Mouse (Mus musculus) layer of hippocampus, postnatal 36 days (tissue): ENCODE data around the gene Zbtb49. TPM values are rescaled to one million over a fixed set of nuclear protein-coding genes. Genes with fewer than 3 reads are reported as not detected.

Experiments used
- DNase-seq, 2 experiments: peaks; one replicate each; pipeline ENCODE4 v3.0.0; 2022
- total RNA-seq, 2 experiments: library from RNA; stranded (reverse); gene quantifications; 2 replicates each; pipeline ENCODE4 v1.2.3; 2021

The Zbtb49 gene
- 10 to 100 TPM; 19.0 to 20.0 TPM for total RNA-seq

DNA sequence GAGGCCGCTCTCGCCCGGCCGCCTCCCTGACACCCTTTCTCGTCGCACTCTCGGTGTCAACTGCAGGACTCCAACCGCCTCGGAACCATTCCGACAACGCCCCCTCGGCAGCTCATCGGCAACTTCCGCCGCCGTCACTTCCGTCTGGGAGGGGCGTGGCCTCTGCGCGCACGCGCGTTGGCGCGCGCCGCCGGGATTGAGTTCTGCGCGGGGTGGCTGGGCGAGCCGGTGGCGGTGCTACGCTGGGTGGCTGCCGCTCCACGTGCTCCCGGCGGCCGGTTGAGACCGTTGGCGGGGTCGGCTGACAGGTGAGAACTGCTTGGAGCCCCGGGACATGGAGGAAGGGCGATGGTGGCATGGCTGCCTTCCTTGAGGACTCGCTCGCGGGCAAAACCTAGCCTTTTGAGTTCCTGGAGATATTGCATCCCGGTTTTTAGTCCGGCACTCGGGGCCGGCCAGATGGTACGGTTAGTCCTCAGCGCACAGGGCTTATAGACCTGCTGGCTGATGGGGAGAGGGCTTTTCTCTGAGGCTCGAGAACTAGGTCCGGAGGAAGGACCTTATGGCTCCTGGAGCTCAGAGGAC, at the start of gene Zbtb49, which contains the start of gene Lyar:
Gene Zbtb49 (minus strand): TSS at position 130 of the 585 bp plus-strand sequence.
Gene Lyar (plus strand): TSS at position 143 of the 585 bp plus-strand sequence.
- DNase-seq, result peak; percentile 94 to 96

DNA sequence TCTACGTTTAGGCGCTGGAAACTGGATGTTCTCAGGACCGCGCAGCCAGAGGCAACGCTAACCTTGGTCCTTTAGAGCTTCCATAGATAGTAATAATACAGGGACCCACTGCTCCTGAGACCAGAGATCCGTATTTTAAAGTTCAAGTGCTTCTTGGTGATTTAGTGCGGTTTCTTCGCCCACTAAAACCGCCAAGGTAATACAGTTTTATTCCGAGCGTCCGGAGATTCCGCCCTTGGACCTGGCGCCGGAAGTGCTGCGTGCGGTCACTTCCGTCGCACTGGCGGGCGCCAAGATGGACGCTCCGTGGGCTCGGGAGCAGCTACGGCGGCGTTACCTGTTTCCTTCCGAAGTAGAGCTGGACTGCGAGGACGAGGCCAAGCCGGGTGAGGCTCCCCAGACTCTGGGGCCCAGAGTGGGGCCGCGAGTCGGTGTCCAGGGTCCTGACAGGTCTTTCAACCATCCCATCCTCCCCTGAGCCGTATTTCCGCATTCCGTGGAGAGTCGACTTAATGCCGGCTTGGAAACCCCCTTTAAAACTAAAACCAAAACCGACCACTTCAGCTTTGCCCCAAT, 39.9 kb upstream of the Zbtb49 start, which contains the start of gene Tmem128:
Gene Tmem128 (plus strand): TSS at position 79 of the 576 bp plus-strand sequence.
- peak; percentile 70 to 72 for DNase-seq

DNA sequence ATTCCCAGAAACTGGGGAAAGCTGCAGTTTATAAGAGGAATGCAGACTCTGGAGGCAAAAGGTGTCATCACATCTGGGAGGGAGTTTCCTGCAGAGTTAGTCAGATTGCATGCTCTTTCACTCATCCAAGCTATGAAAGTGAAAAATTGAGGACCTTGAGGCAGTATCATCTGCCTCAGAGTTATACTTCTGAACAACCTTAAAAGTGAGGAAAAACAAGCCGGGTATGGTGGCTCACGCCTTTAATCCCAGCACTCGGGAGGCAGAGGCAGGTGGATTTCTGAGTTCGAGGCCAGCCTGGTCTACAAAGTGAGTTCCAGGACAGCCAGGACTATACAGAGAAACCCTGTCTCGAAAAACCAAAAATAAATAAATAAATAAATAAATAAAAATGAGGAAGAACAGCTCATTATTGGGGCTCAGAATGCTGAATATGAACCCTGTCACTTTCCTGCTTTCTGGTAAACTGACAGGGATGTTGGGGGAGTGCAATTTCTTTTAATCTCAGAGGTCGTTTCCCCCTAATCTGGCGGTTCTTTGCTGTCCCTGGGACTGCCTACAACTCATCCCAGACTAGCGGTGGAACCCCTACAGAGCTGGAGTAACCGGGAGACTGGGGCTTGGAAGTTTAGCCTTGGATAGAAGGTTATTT, 39.3 kb upstream of the Zbtb49 start:
- DNase-seq, result no peak

DNA sequence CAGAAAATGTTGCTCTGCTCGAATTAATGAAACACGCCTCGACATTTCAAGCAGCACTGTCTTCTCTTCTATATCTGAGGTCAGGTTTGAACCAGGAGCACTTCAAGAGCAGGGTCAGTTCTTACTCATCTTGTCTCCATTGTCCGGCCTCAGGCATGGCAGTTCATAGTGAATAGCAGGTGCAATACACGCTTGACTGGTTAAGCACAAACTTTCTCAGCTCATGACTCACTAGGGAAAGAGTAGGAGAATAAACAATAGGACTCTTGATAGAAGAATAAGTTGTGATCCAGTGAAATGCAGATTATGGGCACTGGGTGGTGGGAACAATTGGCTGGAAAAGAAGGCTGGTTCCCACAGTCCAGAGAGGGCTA, 38.5 kb upstream of the Zbtb49 start:
- DNase-seq, result no peak

DNA sequence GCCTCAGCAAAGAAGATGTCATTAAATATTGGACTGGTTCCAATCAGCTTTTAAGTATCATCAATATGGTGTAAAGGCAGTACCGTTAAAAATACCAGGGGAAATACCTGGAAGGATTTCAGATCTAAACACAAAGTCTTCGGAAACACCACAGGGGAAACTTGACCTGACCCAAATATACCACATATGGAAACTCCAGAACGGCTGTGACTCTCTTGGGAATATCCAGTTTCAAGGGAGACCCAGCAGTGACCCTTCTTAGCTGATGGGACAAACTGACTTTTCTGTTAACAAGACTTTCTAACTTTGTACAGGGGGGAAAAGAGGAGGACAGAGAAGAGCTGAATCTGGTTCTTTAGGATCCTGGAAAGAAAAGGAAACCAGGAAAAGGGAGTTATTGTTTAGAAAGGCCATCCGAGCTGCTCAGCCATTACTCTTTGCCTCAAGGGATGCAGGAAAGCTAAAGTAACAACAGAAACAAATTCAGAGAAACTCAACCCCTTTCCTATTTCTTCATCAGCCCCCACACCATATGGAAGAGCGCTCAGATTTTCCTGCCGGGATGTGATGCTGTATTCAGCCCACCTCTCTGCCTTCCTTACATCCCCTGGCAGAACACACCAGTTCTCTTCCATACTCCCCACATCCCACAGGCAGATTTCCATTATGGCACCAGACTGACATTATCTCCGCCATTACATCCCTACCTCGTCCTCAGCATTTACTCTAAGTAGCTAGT, 37.9 kb upstream of the Zbtb49 start:
- DNase-seq, result no peak

DNA sequence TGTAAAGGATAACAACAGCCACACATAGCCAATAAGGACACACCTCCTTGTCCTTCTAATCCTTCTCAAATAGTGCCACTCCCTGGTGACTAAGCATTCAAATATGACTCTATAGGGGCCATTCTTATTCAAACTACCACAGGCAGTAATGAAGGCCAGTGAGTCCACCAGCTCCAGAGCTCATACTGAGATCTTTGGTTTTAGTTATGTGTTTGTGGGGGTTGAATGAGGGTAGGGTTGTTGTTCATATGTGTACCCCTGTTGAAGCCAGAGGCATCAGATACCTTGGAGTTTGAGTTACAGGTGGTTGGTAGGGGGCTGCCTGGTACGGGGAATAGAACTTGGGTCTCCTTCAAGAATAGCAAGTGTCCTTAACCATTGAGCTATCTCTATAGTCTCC, 36.3 kb upstream of the Zbtb49 start:
- DNase-seq, result no peak

DNA sequence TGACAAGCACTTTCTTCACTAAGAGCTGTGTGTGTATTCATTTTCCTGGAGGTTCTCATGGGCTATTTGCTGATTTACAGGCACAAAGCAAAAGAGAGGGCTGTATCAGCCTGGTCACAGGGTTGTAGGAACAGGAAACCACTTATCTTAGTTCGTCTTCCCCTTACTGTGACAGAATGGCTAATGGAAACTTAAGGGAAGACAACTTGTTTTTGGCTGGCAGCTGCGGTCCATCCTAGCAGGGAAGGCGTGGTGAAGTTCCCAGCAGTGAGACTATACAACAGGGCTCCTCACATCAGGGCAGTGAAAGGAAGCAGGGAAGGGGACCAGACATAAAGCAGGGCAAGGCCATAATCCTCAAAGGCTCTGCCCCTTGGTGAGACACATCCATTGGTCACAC, 35.4 kb upstream of the Zbtb49 start:
- DNase-seq, result no peak

DNA sequence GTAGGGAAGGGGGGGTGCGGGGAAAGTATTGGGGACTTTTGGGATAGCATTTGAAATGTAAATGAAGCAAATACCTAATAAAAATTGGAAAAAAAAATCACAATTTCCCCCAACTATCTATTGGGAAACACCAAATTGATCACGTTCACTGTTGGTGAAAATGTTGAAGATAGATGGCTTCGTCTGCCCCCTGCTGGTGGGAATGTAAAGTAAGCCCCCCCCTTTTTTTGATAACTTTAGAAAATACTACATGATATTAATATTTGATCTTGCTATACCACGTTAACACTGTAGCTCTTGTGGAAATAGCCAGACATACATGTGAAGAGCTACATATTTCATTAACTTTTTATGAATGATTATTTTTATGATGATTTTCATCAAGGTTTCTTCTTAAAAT, 34.9 kb upstream of the Zbtb49 start:
- DNase-seq, result no peak

DNA sequence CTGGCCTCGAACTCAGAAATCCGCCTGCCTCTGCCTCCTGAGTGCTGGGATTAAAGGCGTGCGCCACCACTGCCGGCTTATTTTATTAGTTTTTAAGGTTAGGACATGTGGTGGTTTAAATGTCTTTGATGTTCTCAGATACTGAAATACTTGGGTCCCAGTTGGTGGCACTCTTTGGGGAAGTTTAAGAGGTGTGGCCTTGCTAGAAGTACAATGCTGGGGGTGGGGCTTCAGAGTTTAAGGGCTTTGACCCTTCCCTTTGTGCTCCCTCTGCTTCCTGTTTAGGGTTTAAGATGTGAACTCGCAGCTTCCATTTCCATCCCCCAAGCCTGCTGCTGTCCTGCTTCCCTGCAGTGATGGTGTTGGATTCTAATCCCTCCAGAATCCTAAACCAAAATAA, 21.7 kb upstream of the Zbtb49 start:
- DNase-seq, result no peak

DNA sequence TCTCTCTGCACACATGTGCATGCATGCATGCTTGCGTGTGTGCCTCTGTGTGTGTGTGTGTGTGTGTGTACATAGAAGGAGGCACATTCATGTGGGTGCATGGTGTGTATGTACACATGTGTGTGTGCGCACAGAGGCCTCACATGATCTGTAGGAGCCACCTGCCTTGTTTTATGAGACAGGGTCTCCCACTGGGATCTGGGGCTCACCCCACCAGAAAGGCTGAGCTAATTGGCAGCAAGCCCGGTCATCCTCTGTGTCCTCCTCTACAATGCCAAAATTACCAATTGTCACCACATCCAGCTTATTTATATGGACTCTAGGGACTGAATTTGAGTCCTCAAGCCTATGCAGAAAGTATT, 21.2 kb upstream of the Zbtb49 start:
- no peak for DNase-seq

DNA sequence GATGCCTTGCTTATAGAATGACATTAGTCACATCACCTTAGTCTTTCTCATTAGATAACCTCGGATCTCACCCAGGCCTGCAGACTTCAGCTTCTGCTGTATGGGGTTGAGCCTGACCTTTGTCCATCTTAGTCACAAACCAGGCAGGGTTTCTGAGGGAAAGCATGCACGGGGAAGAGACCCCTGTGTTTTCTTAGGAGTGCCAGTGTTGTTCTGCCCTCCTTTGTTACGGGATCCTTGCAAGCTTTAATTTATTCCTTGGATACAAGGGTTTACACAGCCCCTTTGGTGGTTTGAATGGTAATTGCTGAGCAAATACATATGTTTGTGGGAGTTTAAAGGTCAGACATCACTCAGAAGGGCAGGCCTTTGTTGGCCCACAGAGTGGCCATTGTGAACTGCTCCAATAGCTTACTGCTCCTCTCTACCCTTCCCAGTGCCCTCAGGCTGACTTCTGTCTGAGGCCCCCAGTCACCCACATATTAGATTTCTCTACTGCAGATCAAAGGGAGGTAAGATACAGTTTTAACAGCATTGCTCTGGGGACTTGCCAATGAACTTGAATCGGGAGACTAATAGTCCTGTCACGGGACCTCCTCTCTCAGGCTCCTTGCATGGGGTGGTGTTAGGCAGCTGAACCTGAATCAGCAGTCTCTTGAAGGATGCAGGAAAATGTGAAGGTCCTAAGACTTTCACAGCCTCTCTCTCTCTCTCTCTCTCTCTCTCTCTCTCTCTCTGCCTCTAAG, 20.6 kb upstream of the Zbtb49 start:
- DNase-seq, result no peak

DNA sequence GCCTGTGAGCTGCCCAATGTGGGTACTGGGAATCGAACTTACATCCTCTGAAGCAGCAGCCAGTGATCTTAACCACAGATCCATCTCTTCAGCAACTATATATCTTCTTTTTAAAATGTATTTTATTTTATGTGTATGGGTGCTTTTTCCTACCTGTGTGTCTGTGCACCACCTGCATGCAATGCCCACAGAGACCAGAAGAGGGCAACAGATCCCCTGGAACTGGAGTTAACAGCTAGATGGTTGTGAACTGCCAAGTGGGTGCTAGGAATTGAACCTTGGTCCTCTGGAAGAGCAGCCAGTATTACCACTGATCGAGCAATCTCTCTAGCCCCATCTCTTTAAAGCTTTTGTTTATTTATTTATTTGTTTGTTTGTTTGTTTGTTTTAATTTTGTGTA, 16.4 kb upstream of the Zbtb49 start:
- DNase-seq, result no peak

DNA sequence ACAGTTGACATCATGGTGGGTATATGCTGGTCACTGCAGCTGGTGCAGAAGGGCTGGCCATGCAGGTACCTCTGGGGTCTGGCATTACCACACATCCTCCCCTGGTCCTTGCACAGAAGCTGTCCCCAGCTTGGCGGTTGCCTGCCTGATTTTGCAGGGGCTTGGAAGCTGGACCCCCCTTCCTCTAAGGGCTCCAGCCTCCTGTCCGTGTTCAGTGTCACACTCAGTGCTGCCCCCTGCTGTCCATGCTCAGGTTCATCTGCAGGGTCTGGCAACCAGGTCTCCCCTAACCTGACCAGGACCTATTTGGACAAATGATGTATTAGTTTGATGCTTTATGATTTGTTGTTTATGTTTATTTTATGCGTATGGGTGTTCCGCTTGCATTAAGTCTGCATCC, 15.2 kb upstream of the Zbtb49 start:
- DNase-seq, result peak; percentile 21 to 28

DNA sequence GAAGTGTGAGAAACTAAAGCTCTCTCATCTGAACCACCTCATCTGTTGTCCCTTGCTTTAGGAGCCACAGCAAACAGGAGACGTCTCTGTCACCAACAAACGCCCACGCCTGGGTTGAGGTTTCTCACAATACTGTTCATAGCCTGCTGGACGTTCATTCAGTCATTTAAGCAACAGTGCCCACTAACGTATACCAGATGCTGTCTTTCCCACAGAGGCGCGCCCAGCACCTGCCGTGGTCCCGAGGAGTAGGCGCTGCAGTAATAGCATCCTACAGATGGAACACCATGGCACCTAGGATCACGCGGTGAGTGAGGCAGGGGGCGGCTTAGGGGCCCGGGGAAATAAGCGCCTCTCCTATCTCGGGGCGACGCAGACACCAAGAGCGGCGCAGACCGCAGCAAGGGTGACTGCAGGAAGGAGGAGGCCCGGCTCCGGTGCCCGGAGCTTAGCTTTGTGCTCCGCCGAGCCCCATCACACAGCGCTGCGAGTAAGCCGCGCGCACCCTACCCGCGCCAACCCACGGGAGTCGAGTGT, 418 bp downstream of the Zbtb49 start:
- DNase-seq, result peak in 1 of 2 experiments; percentile 23

DNA sequence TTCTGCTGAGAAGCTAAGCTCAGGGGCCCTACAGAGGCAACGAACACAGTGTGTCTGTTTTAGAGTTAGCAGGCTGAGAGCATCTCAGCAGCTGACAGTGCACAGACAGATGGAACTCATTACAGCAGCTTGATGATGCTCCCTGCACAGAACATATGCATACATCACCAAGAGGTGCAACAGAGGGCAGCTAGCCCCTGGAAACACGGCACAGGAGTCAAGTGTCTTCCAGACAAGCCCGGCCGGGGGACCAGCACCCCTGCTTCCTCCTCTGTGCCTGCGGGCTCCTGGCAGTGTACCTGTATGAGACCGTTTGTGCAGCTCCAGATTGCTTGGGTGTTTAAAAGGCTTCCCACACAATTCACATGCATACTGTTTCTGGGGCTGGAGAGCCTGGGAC, 7.2 kb downstream of the Zbtb49 start:
- peak; percentile 27 to 66 for DNase-seq

DNA sequence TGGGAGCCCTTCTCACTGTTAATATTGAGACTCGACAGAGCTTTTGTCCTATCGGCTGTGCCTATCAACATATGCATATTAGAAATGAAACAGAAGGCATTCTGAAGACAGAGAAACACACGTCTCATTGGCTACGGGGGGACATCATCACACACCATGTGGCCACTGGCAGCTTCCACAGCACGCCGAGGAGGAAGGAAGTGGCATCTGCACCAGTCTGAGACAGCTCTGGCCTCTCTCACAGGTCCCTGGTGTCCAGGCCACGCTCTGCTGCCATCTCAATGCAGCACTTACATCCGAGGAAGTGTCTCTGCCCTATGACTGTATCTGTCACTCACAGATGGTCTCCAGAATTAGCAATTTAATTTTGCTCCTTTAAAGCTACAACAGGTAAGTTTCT, 8.6 kb downstream of the Zbtb49 start:
- no peak for DNase-seq

DNA sequence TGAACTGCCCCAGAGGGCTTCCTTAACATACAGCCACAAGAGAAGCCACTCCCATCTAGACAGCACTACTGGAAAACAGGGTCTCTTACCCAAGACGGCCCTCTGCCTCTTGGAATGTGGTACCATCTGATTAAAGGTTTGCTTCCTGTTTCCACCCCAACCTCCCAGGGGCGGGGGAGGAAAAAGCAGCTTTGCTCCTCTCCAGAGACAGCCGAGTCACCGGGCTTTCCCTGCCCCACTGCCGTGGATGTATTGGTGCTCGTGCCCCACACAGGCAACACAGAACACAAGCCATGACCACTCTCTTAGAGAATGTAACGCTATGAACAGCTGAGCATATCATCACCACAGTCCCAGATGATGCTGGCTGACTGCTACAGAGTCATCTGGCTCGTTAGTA, 11.3 kb downstream of the Zbtb49 start:
- DNase-seq, result no peak

DNA sequence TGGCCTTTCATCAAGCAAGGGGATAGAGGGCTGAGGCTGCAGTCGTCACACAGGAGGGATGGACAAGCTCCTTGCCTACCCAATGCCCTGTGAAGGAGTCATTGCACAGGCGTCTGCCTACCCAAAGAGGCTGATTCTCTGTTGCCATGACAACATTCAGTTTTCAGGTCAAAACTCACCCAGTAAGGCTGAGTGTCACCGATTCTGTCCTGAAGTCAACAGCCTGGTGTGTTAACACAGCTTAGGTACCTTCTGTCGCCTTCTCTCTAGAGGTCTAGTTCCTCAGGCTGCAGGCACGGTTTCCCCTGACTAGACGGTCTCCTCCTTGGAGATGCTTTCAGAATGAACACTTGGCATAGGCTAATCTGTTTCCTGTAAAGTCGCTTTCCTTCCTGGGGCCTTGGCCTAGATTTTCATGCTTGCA, 14.9 kb downstream of the Zbtb49 start:
- DNase-seq, result no peak

DNA sequence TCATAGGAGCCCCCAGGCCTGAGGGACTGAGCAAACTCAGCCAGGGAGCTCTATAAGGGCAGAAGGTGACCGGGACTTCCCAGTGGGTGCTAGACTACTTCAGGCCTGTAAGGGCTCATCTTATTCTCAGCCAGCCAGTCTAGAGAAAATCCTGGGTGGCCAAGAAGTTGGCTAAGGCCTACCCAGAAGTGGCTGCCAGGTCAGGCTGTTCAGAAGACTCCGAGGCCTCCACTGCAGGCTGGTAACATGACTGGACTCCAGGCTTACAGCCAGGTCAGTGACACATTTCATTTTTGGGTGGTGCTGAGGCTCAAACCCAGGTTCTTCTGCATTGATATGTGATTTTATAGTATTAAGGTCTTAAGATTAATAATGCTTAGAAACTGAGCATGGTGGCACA, 20.6 kb downstream of the Zbtb49 start:
- DNase-seq, result no peak

DNA sequence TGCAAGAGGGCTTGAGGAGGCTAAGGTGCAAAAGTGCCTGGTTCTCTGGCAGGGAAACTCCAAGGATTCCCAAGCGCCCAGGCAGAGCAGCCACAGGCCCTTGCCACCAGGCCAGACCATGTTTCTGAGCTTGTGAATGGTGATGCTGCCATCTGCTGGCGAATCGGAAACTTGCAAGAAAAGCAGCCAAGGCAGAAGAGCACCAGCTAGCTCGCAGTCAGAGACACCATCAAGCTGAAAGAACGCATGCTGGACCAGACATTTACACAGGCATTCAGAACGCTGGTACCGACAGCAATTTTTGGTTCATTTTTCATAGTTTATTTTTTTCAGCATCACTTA, 22.8 kb downstream of the Zbtb49 start:
- peak; percentile 84 to 87 for DNase-seq

DNA sequence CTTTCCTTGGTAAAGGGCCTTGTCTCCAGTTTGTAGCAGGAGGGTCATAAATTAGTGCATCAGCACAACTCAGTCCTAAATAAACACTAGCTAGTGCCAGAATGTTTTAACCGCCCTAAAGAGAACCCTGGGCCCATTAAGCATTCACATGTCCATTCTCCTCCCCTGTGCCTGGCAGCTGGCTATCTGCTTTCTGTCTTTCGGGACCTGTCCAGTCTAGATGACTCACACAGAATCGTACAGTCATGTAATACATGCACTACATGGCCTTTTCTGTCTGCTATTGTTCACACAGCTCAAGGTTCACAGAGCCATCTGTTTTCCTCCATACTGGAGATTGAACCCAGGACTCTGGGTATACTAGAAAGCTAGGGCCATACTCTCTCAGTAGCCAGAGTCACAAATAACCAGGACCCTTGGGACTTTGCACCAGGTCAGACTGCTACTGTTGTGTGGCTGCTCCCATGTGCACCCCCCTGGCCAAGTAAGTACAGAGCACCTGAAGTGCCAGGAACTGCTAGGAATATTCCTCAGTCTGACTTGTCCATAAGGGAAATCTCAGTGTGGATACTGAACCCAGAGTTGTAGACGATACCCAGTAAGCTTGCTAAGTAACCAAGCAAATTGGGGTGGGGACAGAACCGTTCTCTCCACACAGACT, 23.3 kb downstream of the Zbtb49 start:
- no peak for DNase-seq

DNA sequence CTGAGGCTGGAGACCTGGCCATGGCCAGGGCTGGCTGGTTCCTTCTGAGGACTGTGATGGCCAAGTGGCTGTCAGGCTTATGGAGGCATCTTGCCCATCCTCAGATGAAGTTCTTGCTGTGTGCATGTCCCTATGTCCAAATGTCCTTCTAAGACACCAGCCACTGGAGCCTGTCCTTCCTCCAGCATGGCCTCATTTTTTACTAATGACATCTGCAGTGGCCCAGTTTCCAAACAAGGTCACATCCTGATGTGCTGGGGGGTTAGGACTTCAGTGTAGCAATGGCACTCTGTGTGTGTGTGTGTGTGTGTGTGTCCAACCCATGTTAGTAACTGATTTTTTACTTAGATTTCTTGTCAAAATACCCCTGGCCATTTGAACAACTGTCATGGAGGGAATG, 24.3 kb downstream of the Zbtb49 start:
- DNase-seq, result no peak
